Mouse (Mus musculus) c-Kit-negative CD71-positive TER-119-positive erythroid progenitor cells, embryonic 14.5 days (primary cell): Measurements from ENCODE around the gene Brms1.

Experiments
- DNase-seq: peaks from one replicate; pipeline ENCODE4 v3.0.0-alpha.2; 2013; ENCODE audit warnings: low read depth, low spot score

The Brms1 gene

GRCm38 (mm10) chr19:5038709-5039156 is 2.4 kb upstream of the Brms1 start, which contains the start of the genes B4gat1 and AC124502.3:
Gene B4gat1, plus strand, starts transcription at chr19:5038826.
Gene AC124502.3, plus strand, starts transcription at chr19:5038891.
- DNase-seq = peak; percentile 55

DNA sequence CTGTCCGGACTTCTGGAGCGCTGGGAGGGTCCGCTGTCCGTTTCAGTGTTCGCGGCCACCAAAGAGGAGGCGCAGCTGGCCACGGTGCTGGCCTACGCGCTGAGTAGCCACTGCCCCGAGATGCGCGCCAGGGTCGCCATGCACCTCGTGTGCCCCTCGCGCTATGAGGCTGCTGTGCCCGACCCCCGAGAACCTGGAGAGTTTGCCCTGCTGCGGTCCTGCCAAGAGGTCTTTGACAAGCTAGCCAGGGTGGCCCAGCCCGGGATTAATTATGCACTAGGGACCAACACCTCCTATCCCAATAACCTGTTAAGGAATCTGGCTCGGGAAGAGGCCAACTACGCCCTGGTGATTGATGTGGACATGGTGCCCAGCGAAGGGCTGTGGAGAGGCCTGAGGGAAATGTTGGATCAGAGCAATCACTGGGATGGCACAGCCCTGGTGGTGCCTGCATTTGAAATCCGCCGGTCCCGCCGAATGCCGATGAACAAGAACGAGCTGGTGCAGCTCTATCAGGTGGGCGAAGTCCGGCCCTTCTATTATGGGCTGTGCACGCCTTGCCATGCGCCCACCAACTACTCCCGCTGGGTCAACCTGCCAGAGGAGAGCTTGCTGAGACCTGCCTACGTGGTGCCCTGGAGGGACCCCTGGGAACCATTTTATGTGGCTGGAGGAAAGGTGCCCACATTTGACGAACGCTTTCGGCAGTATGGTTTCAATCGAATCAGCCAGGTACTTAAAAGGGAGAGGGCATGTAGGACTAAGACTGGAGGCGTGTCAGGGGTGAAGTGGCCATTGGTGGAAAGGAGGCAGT is 1.6 kb upstream of the Brms1 start:
- DNase-seq = no peak

DNA sequence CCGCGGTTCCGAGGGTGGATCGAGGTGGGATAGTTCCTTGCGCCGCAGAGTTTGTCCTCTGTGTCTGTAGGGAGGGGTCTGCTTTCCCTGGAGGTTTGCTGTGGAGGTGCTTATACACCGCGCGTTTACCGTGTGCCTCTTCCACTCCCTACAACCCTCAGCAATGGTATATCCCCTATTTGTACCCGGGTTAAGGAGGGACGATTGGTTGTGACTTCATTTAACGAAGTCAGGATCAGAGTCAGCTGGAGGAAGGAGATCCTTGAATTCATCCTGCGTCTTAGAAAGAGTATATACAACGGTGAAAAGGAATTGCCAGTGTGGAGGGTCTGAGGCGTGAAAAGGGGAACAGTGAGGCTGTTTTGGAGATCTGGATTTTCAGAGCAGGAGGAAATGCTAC is 434 bp downstream of the Brms1 start:
- no peak for DNase-seq

- DNase-seq = no peak
Observed at GRCm38 (mm10) chr19:5045531-5045930, 4.4 kb downstream of the Brms1 start.

DNA sequence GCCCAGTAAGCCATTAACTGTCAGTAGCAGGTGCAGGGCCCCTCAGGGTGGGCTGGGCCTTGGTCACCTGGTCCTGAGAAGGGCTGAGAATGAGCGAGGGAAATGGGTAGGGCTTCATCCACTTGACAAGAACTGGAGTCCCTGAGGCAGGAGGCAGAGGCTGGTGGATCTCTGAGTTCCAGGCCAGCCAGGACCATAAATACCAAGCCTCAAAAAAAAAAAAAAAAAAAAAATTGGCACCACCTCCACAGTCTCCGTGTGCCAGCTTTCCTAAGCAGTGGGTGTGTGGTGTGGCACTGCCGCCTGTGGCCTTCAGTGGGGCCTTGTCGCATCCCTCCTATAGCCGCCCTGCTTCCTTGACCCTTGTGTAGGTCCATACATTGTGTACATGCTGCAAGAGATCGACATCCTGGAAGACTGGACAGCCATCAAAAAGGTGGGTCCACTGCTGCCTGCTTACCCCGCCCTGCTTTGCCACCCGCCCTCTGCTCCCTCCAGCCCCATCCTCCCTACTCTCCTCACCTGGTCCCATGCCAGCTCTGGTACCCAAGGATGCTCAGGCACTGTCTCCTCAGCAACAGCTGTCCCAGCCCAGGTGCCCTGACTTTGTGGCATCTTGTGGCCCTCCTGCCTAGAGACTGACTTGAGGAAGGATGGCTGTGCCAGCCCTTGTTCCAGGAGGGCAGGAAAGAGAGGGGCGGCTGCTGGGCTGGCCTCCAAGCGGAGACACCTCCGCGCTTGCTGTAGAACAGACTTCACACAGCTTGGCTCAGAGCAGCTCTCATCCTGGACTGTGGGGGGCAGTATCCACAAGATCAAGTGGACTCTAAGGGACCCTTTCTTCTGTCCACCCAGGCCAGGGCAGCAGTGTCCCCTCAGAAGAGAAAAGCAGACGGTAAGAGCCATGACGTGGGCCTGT is 7.2 kb downstream of the Brms1 start:
- DNase-seq = no peak

GRCm38 (mm10) chr19:5049325-5049724 is 8.2 kb downstream of the Brms1 start:
- no peak for DNase-seq

GRCm38 (mm10) chr19:5050047-5050905 is 9.1 kb downstream of the Brms1 start, which contains the start of gene Rin1:
Gene Rin1, plus strand, starts transcription at chr19:5050481.
- no peak for DNase-seq

- no peak for DNase-seq
Observed at GRCm38 (mm10) chr19:5051031-5051430, 9.9 kb downstream of the Brms1 start.

- DNase-seq = no peak
Observed at GRCm38 (mm10) chr19:5051515-5051914, 10.4 kb downstream of the Brms1 start.

- no peak for DNase-seq
Observed at GRCm38 (mm10) chr19:5052166-5052822, 11.1 kb downstream of the Brms1 start.

DNA sequence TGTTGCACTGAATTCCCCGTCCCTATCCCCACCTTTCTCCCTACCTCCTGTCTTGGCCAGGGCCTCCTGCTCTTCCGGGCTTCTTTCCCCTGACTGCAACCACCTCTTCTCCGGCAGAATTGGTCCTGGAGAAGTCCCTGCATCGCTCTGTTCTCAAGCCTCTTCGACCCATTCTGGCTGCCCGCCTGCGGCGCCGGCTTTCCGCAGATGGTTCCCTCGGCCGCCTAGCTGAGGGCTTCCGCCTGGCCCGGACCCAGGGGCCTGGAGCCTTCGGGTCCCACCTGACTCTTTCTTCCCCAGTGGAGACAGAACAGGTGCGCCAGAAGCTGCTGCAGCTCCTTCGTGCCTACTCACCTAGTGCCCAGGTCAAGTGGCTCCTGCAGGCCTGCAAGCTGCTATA is 11.7 kb downstream of the Brms1 start:
- no peak for DNase-seq

- no peak for DNase-seq
Observed at GRCm38 (mm10) chr19:5053909-5054308, 12.8 kb downstream of the Brms1 start.

DNA sequence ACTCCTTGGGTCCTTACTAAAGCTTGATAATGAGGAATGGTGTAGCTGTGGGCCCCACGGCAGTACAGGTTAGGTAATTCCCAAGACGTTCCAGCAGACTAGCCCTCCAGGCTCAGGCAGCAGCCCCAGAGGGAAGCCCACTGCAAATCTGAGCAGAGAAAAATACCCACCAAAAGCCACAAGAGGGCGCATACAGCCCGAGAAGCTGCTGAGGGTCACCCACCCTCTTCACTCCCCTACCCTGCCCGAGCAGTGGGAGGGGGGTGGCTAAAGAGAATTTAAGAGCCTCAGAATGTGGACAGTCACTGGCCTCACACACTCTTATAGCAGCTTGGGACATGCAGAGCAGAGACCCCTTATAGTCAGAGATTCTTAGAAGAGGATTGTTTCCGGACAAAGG is 15.1 kb downstream of the Brms1 start:
- no peak for DNase-seq

- DNase-seq = no peak
Observed at GRCm38 (mm10) chr19:5057876-5058775, 17.0 kb downstream of the Brms1 start.

- no peak for DNase-seq
Observed at GRCm38 (mm10) chr19:5058801-5059771, 17.9 kb downstream of the Brms1 start.

DNA sequence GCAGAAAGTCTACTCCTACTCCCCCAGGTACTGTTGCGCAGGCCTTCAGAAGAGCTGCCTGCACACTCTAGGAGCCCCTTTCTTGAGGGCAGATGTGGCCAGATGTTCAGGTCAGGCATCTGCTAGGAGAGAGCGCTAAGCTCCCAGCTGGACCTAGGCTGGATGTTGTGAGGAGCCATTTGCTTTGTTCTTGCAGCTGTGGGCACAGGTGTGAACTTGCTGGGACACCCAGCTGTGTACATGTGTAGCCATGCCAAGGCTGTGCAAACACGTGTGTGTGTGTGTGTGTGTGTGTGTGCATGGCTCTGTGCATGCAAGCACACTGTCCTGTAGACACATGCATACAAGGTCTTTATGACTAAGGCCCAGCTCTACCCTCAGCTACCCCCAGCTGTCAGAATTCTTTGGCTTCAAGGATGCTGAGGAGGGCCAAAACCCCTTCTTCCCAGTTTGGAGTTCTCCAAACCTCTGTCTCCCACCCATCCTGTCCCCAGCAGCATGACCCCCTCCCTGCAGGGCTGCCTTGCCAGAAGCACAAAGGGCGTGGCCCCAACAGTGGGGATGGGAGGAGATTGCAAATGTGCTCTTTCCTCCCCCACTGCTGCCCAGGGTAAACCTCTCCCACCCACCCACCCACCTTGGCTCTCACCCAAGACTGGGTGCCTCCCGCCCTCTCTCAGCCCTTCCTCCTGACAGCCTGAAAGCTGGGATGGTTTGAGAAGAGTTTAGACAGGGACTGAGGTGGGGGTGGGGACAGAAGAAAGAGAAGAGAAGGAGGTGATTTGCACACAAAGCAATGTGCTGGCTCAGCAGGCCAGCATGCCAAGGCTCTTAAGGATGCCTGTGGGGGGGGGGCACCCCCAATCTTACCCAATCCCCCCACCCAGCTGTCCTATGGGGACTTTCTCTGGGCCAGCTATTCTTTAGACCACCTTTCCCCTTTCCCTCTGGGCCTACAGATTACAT is 19.5 kb downstream of the Brms1 start:
- no peak for DNase-seq

DNA sequence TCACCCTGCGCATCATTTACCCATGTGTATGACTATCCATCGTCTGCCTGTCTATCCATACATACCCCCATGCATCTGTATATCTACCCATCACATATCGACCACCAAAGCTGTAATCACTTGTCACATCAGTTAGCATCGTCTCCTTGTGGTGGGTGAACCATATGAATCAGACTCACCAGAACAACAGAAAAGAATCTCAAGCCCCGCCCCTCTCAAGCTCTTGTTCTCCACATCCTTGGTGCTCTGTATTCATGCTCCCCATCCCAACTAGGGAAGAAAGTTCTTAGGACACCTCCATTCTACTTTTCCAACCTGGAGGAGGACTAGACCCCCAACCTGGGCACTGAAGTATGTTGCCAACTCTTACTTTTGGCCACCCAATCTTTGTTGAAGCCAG is 20.9 kb downstream of the Brms1 start:
- DNase-seq = no peak
